Mouse (Mus musculus): ENCODE measurements around the gene Padi3. TPM values are rescaled to one million over a fixed set of nuclear protein-coding genes. Genes with fewer than 3 reads are reported as not detected.

The Padi3 gene
- polyA plus RNA-seq, 1 experiment = 0.05 TPM

DNA sequence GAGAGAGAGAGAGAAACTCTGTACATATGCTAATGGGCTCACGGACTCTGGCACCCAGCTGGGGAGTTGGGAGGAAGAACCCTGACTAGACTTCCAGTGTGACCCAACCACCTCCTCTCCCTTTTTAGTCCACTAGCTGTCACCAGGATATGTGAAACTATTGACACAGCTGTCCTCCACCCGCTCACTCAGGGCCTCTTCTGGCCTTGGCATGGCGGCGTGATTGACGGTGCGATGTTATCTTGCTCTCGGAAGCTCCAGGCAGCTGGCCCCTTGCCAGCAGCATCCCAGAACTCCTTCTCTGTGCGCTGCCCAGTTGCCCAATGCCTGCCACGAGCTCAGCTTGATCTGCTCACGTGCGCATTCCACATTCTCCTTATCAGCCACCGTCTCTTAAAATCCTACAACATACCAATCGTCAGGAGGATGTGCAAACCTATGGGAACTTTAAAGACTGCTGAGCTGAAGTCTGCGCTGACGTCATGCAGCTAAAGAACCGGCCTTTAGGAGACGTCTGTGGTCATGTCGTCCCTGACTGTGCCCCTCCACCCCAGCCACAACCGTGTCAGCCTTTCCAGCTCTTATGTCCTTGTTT is 30.5 kb downstream of the Padi3 start:
- peak; percentile 68 for DNase-seq (ENCODE audit: low read depth)
- no peak for TF ChIP-seq POLR2A (IDR thresholded peaks at IDR 0.05; ENCODE audit: borderline replicate concordance, extremely low read depth, insufficient read depth, insufficient read length, poor library complexity, severe bottlenecking)
- no peak for TF ChIP-seq CTCF (IDR thresholded peaks at IDR 0.05; ENCODE audit: borderline replicate concordance, extremely low read depth, insufficient read depth, insufficient read length)

DNA sequence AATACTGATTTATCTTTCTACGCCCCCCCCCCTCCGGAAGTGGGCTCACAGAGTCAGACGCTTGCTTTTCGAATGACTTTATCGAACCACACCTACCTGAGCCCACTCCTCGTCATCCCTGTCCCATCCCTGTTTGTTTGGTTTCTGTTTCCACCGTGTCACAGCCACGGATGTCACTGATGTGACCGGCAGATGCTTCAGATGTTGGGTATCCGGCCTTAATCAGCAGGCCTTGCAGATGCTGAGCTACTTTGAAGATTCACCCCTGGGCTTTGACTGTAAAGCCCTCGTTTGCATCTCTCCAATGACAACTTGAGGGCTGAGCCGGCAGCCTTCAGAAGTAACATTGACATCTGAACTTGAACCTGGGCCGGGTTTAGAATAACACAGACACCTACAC is 33.8 kb downstream of the Padi3 start:
- TF ChIP-seq POLR2A (IDR thresholded peaks at IDR 0.05; ENCODE audit: borderline replicate concordance, extremely low read depth, insufficient read depth, insufficient read length, poor library complexity, severe bottlenecking) = no peak
- TF ChIP-seq CTCF (IDR thresholded peaks at IDR 0.05; ENCODE audit: borderline replicate concordance, extremely low read depth, insufficient read depth, insufficient read length) = no peak
- no peak for DNase-seq (ENCODE audit: low read depth)

DNA sequence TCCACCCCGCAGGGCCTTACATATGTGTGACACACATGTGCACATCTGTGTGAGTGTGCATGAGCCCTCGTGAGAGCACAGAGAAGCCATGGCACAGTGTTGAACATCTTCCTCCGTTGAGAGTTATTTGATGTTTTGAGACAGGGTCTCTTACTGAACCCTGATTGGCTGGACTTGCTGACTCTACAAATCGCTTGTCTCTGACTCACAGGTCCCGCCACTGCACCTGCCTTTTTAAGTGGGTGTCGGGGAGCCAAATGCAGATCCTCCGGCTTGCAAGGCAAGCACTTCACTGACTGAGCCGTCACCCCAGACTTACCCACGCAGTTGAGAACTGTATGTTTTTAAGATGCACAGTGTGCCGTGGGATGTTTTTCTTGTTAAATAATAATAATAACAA is 34.6 kb downstream of the Padi3 start:
- no peak for DNase-seq (ENCODE audit: low read depth)
- TF ChIP-seq CTCF (IDR thresholded peaks at IDR 0.05; ENCODE audit: borderline replicate concordance, extremely low read depth, insufficient read depth, insufficient read length) (no peak), POLR2A (IDR thresholded peaks at IDR 0.05; ENCODE audit: borderline replicate concordance, extremely low read depth, insufficient read depth, insufficient read length, poor library complexity, severe bottlenecking) (no peak)

DNA sequence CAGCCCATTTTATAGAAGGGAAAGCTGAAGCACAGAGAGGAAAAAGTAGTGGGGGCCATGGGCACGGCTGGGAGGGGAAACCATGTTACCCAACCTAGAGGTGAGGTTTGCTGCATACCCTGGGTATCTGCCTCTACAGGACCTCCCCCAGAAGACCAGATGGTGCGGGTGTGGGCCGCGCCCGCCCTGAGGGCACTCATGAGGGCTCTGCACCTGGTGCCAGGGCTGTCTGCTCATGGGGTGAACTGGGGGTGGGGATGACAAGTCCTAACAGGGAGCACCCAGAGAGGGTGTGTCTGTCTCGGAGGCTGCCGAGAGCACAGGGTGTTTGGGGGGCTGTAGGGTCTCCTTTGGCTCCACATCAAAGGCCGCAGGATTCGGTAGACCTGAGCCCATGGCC is 35.6 kb downstream of the Padi3 start:
- TF ChIP-seq POLR2A (IDR thresholded peaks at IDR 0.05; ENCODE audit: borderline replicate concordance, extremely low read depth, insufficient read depth, insufficient read length, poor library complexity, severe bottlenecking) = no peak
- no peak for TF ChIP-seq CTCF (IDR thresholded peaks at IDR 0.05; ENCODE audit: borderline replicate concordance, extremely low read depth, insufficient read depth, insufficient read length)
- DNase-seq (ENCODE audit: low read depth) = no peak

DNA sequence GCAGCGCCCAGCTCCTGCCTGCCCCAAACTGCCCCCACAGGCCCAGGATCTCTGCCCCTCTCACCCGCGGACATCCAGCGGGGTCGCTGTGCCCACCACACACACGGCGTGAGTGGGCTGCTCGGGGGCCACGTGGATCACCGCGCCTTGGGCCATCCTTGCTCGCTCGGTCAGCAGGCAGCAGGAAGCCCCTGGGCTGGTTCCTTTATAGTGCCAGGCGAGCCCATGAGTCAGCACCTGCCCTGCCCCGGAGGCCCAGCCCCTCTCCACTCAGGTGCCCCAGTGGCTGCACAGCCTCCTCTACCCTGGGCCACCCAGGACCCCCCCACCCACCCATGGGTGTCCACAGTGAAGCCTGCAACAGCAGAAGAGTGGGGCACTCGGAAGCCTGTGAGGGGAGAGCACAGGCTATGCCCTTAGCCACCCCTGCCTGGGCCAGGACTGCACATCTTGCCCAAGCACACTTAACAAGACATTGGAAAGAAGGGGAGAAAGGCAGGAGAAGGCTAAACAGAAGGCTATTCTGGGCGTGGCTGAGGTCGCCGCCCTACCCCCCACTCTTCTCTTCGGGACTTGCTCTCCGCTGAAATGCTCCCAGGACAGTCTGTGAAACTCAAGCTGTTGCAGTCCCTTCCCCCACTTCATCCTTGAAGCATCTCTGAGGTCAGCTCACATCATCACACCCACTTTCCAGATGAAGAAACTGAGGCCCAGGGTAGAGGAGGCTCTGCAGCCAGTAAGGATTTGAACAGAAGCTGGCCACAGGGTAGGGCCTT is 36.2 kb downstream of the Padi3 start, which contains the start of gene Padi4:
TSS of gene Padi4 (minus strand) at position 212 of the 776 bp plus-strand sequence.
- no peak for DNase-seq (ENCODE audit: low read depth)
- TF ChIP-seq CTCF (IDR thresholded peaks at IDR 0.05; ENCODE audit: borderline replicate concordance, extremely low read depth, insufficient read depth, insufficient read length) (no peak), POLR2A (IDR thresholded peaks at IDR 0.05; ENCODE audit: borderline replicate concordance, extremely low read depth, insufficient read depth, insufficient read length, poor library complexity, severe bottlenecking) (no peak)

DNA sequence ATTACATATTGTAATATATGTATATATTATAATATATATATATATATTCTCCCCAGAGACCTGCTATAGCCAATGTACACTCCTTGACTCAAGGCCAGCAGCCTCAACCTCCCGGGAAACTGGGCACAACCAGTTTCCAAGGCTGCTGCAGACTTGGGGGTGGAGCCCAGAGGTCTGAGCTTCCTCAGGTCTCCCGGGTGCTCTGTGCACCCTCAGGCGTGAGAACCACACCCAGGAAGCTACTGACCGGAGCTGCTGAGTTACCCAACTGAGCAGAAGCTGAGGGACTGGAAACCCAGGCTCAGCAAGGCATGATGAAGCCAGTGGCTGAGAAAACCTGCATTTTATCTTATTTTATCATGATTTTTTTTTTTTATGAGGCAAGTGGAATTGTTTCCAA is 39.4 kb downstream of the Padi3 start:
- DNase-seq (ENCODE audit: low read depth) = no peak
- TF ChIP-seq POLR2A (IDR thresholded peaks at IDR 0.05; ENCODE audit: borderline replicate concordance, extremely low read depth, insufficient read depth, insufficient read length, poor library complexity, severe bottlenecking) (no peak), CTCF (IDR thresholded peaks at IDR 0.05; ENCODE audit: borderline replicate concordance, extremely low read depth, insufficient read depth, insufficient read length) (no peak)

DNA sequence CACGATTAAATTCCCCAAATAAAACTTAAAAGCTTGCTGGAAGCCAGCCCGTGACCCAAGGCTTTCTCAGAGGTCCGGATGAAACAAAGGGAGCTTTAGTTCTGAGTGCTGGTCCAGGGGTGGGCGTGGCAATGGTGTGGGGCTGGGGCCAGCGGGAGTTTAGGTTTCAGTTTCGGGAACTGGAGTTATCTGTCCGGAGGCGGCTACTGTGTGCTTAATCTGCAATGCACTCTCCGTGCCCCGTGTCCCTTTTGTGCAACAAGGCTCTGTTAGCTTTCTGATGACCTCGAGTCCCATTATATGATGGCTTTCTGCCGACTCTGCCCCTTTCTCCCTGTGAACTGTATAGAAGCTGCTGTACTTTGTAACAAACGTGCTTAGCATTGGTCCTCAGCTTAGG is 40.0 kb downstream of the Padi3 start:
- peak; percentile 27 for DNase-seq (ENCODE audit: low read depth)
- TF ChIP-seq CTCF (IDR thresholded peaks at IDR 0.05; ENCODE audit: borderline replicate concordance, extremely low read depth, insufficient read depth, insufficient read length) (no peak), POLR2A (IDR thresholded peaks at IDR 0.05; ENCODE audit: borderline replicate concordance, extremely low read depth, insufficient read depth, insufficient read length, poor library complexity, severe bottlenecking) (no peak)

DNA sequence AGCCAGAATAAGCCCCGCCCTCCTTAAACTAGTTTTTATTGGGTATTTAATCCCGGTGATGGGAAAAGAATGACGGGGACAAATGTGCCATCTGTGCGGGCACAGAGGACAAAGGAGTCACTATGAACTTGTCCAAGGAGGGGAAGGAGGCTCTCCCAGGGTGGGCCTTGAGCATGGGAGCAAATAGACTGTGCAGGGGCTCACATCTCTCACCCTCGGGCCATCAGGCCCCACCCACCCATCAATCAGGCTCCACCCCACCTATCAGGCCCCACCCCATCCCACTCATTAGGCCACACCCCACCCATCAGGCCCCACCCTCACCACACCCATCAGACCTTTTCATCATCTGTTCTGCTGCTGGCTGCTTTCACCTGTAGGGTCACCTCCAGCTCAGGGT is 41.5 kb downstream of the Padi3 start:
- no peak for TF ChIP-seq CTCF (IDR thresholded peaks at IDR 0.05; ENCODE audit: borderline replicate concordance, extremely low read depth, insufficient read depth, insufficient read length)
- DNase-seq (ENCODE audit: low read depth) = no peak

DNA sequence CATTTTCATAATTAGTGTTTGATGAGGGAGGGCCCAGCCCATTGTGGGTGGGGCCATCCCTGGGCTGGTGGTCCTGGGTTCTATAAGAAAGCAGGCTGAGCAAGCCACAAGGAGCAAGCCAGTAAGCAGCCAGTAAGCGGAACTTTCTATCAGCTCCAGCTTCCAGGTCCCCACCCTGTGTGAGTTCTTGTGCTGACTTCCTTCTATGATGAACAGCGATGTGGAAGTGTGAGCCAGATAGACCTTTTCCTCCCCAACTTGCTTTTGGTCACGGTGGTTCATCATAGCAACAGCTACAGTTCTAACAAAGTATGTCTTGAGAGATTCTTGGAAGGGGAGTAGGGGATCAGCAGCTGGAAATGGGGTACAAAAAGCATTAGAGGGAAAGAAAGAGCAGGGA is 44.5 kb downstream of the Padi3 start:
- no peak for DNase-seq (ENCODE audit: low read depth)
- TF ChIP-seq CTCF (IDR thresholded peaks at IDR 0.05; ENCODE audit: borderline replicate concordance, extremely low read depth, insufficient read depth, insufficient read length) (no peak), POLR2A (IDR thresholded peaks at IDR 0.05; ENCODE audit: borderline replicate concordance, extremely low read depth, insufficient read depth, insufficient read length, poor library complexity, severe bottlenecking) (no peak)

DNA sequence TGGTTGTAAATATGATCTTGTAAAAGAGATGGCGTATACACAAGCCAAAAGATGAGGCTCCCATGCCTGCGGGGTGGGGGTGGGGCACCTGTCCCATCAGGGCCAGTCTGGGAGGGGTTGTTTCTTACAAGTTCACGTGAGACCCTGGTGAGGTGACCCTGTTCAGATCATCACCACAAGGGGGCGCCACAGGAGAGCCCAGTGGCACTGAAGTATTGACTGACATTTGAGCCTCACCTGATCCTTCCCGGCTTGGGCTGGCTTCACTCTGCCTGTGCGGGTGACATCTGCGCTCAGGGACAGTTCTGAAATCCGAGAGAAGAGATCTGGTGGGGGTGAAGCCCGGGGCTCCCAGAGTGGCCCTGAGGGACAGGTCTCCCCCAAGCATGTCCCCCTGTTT is 47.3 kb downstream of the Padi3 start:
- no peak for DNase-seq (ENCODE audit: low read depth)

DNA sequence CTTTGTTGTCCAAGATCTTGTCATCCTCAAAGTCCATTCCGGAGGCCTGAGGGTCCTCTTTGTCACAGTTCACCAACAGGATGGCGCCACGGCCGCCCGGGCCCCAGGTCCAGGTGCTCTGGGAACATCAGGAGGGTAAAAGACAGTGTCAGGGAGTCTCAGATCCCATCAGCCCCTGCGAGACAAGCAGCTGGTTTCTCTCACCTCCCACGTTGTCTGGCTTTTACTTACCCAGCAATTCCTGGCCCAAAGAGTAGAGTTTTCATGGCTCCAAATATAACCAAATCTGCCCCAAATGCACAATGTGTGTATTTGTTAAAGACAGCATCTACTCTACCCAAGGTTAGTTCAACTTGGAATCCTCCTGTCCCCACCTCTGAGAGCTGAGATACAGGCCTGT is 48.8 kb downstream of the Padi3 start:
- TF ChIP-seq POLR2A (IDR thresholded peaks at IDR 0.05; ENCODE audit: borderline replicate concordance, extremely low read depth, insufficient read depth, insufficient read length, poor library complexity, severe bottlenecking) (no peak), CTCF (IDR thresholded peaks at IDR 0.05; ENCODE audit: borderline replicate concordance, extremely low read depth, insufficient read depth, insufficient read length) (no peak)
- DNase-seq (ENCODE audit: low read depth) = no peak

More for the DNA sequence above, 47.3 kb downstream of the Padi3 start:
- no peak for TF ChIP-seq POLR2A (IDR thresholded peaks at IDR 0.05; ENCODE audit: borderline replicate concordance, extremely low read depth, insufficient read depth, insufficient read length, poor library complexity, severe bottlenecking)
- peak; percentile 58 for TF ChIP-seq CTCF (IDR thresholded peaks at IDR 0.05; ENCODE audit: borderline replicate concordance, extremely low read depth, insufficient read depth, insufficient read length)

DNA sequence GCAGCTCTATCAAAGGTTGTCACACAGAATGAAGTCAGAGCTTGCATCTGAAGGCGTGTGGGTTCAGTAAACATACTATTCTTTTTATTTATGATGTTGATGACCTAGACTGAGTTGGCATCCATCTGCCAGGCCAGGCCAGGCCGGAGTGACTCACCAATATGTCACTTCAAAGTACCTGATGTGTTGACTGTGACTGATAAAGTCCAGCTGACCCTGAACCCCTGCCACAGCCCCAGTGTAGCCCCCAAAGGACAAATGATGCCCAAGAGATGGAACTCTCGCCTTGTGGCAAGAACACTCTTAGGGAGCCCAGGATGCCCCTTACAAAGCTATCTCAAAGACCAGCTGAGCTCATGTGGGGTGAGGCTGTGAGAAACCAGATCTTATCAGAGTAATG is 54.6 kb downstream of the Padi3 start:
- no peak for DNase-seq (ENCODE audit: low read depth)
- TF ChIP-seq CTCF (IDR thresholded peaks at IDR 0.05; ENCODE audit: borderline replicate concordance, extremely low read depth, insufficient read depth, insufficient read length) (no peak), POLR2A (IDR thresholded peaks at IDR 0.05; ENCODE audit: borderline replicate concordance, extremely low read depth, insufficient read depth, insufficient read length, poor library complexity, severe bottlenecking) (no peak)

Measured in brain, embryonic 14.5 days (tissue).